ENCODE assay signal across 20 mouse cellular contexts in the genomic region with DNA sequence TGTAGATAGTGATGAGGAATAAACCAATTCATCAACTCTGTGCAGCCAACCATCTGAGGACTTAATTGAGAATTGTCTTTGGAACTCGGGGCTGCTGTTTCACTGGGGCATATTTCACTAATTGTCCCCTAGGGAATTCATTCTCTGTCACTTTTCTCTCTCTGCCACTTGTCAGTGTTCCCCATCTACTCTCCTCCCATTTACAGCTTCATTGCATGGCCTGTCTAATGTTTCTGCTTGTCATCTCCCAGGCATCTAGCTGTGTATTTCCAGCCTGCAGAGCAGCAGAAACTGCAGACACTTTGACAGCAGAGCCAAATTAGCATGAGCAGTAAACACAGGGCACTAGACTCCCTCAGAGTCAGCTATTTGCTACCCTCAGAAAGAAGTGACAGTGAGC.
DNase-seq lines count a peak whose midpoint lies in the region; ATAC-seq and TF ChIP-seq lines count a peak whose summit lies in the region.
"Had no signal": no experiment of that assay in that cellular context is flagged by ENCODE, and none has a peak within 500 bp of the region (broad histone marks: within the 10 kb centered on the region; RNA-seq: fewer than 3 reads in every experiment).

No protein-coding gene starts in this region.

- H3K4me2 ChIP-seq in midbrain, embryonic 12.5 days (replicated peaks) = no peak overlapping the region
- H3K4me2 ChIP-seq in midbrain, embryonic 11.5 days = no peak overlapping the region
- no peak overlapping the region for H3K4me2 ChIP-seq in forebrain, embryonic 14.5 days (ENCODE audit: low read length)
- no peak overlapping the region for H3K4me2 ChIP-seq in hindbrain, embryonic 12.5 days (replicated peaks)
- no peak overlapping the region for H3K4me2 ChIP-seq in midbrain, postnatal 0 days (ENCODE audit: low read depth, low read length, poor library complexity, severe bottlenecking)
- H3K4me2 ChIP-seq: embryonic facial prominence, embryonic 15.5 days; heart, embryonic 13.5 days; liver, embryonic 11.5 days had no signal

- no peaks in the 10 kb centered on the region for H3K9me3 ChIP-seq in midbrain, embryonic 12.5 days
- no peaks in the 10 kb centered on the region for H3K9me3 ChIP-seq in midbrain, embryonic 11.5 days (ENCODE audit: control insufficient read depth, low read length)
- no peaks in the 10 kb centered on the region for H3K9me3 ChIP-seq in forebrain, embryonic 14.5 days (replicated peaks; ENCODE audit: control insufficient read depth, low read length)
- no peaks in the 10 kb centered on the region for H3K9me3 ChIP-seq in hindbrain, embryonic 12.5 days (replicated peaks)
- no peaks in the 10 kb centered on the region for H3K9me3 ChIP-seq in midbrain, postnatal 0 days (ENCODE audit: low read length)
- H3K9me3 ChIP-seq: embryonic facial prominence, embryonic 15.5 days; heart, embryonic 13.5 days; limb, embryonic 10.5 days had no signal

- no peak overlapping the region for H3K4me3 ChIP-seq in midbrain, embryonic 12.5 days
- no peak overlapping the region for H3K4me3 ChIP-seq in midbrain, embryonic 11.5 days (ENCODE audit: low read depth, low read length)
- no peak overlapping the region for H3K4me3 ChIP-seq in forebrain, embryonic 14.5 days (ENCODE audit: low read depth, low read length)
- no peak overlapping the region for H3K4me3 ChIP-seq in hindbrain, embryonic 12.5 days
- no peak overlapping the region for H3K4me3 ChIP-seq in midbrain, postnatal 0 days (ENCODE audit: low read depth, low read length)
- H3K4me3 ChIP-seq: embryonic facial prominence, embryonic 15.5 days; heart, embryonic 13.5 days; layer of hippocampus, adult 2 months; limb, embryonic 10.5 days had no signal

- H3K27me3 ChIP-seq in midbrain, embryonic 12.5 days = no peaks in the 10 kb centered on the region
- no peaks in the 10 kb centered on the region for H3K27me3 ChIP-seq in midbrain, embryonic 11.5 days (ENCODE audit: control insufficient read depth, insufficient read depth, low read length)
- H3K27me3 ChIP-seq in forebrain, embryonic 14.5 days (replicated peaks; ENCODE audit: control insufficient read depth, insufficient read depth, low read length) = no peaks in the 10 kb centered on the region
- H3K27me3 ChIP-seq in hindbrain, embryonic 12.5 days = no peaks in the 10 kb centered on the region
- no peaks in the 10 kb centered on the region for H3K27me3 ChIP-seq in midbrain, postnatal 0 days (ENCODE audit: insufficient read depth, low read length)
- H3K27me3 ChIP-seq: embryonic facial prominence, embryonic 15.5 days; heart, embryonic 13.5 days had no signal

- WGBS in midbrain, embryonic 12.5 days = 25% methylated on average over 1 of the region's 1 CpGs
- 59% methylated on average over 1 of the region's 1 CpGs for WGBS in midbrain, embryonic 11.5 days
- WGBS in forebrain, embryonic 14.5 days = 8% methylated on average over 1 of the region's 1 CpGs
- 5% methylated on average over 1 of the region's 1 CpGs for WGBS in hindbrain, embryonic 12.5 days
- 18% methylated on average over 1 of the region's 1 CpGs for WGBS in midbrain, postnatal 0 days

- no peak for TF ChIP-seq CTCF in midbrain, postnatal 0 days (IDR thresholded peaks at IDR 0.05)

- no peak overlapping the region for H3K9ac ChIP-seq in midbrain, embryonic 12.5 days (replicated peaks)
- H3K9ac ChIP-seq in midbrain, embryonic 11.5 days (ENCODE audit: low read length) = no peak overlapping the region
- no peak overlapping the region for H3K9ac ChIP-seq in forebrain, embryonic 14.5 days (ENCODE audit: low read length)
- H3K9ac ChIP-seq in hindbrain, embryonic 12.5 days = no peak overlapping the region
- H3K9ac ChIP-seq in midbrain, postnatal 0 days (replicated peaks; ENCODE audit: low read length, poor library complexity, severe bottlenecking) = no peak overlapping the region
- H3K9ac ChIP-seq: embryonic facial prominence, embryonic 15.5 days; heart, embryonic 13.5 days had no signal

- H3K36me3 ChIP-seq in midbrain, embryonic 12.5 days = no peaks in the 10 kb centered on the region
- H3K36me3 ChIP-seq in midbrain, embryonic 11.5 days (ENCODE audit: control insufficient read depth, insufficient read depth, low read length) = no peaks in the 10 kb centered on the region
- H3K36me3 ChIP-seq in forebrain, embryonic 14.5 days (ENCODE audit: control insufficient read depth, insufficient read depth, low read length) = no peaks in the 10 kb centered on the region
- H3K36me3 ChIP-seq in hindbrain, embryonic 12.5 days = no peaks in the 10 kb centered on the region
- H3K36me3 ChIP-seq in midbrain, postnatal 0 days (ENCODE audit: insufficient read depth, low read length) = no peaks in the 10 kb centered on the region
- H3K36me3 ChIP-seq: embryonic facial prominence, embryonic 15.5 days; heart, embryonic 13.5 days; limb, embryonic 10.5 days had no signal

- DNase-seq in midbrain, embryonic 11.5 days (ENCODE audit: low spot score, missing footprints) = no peak
- peak; percentile 39 for DNase-seq in forebrain, embryonic 14.5 days (ENCODE audit: low spot score)
- peak; percentile 43 for DNase-seq in midbrain, postnatal 0 days (ENCODE audit: low spot score)
- no peak for DNase-seq in urinary bladder, postnatal 36 days (ENCODE audit: low spot score in 2 of 2)
- DNase-seq in cerebellum, postnatal 14 days = no peak
- DNase-seq: cerebellum, postnatal 25 days; heart, adult 11 months; heart, postnatal 4 days; lung, adult 2 months; lung, postnatal 36 days; thymus, adult 2 months had no signal

- H3K4me1 ChIP-seq in midbrain, embryonic 12.5 days = no peaks in the 10 kb centered on the region
- H3K4me1 ChIP-seq in midbrain, embryonic 11.5 days (ENCODE audit: control insufficient read depth, insufficient read depth, low read length) = no peaks in the 10 kb centered on the region
- no peaks in the 10 kb centered on the region for H3K4me1 ChIP-seq in forebrain, embryonic 14.5 days (ENCODE audit: control insufficient read depth, insufficient read depth, low read length)
- H3K4me1 ChIP-seq in hindbrain, embryonic 12.5 days = peaks cover 8% of the 10 kb centered on the region; the same call in 1 of the 2 replicates
- no peaks in the 10 kb centered on the region for H3K4me1 ChIP-seq in midbrain, postnatal 0 days (ENCODE audit: insufficient read depth, low read length)
- H3K4me1 ChIP-seq: embryonic facial prominence, embryonic 15.5 days; heart, embryonic 13.5 days; limb, embryonic 10.5 days had no signal

- ATAC-seq in midbrain, embryonic 12.5 days (ENCODE audit: low FRiP score, low read depth) = peak; percentile 41; the same call in 1 of the 2 replicates
- ATAC-seq in midbrain, embryonic 11.5 days (ENCODE audit: low FRiP score) = no peak
- ATAC-seq in forebrain, embryonic 14.5 days = peak; percentile 55; the same call in 1 of the 2 replicates
- ATAC-seq in hindbrain, embryonic 12.5 days (ENCODE audit: low FRiP score) = peak; percentile 73
- ATAC-seq in midbrain, postnatal 0 days (ENCODE audit: low FRiP score) = no peak
- ATAC-seq: intestine, postnatal 0 days had no signal

- no peak overlapping the region for H3K27ac ChIP-seq in midbrain, embryonic 12.5 days (replicated peaks)
- no peak overlapping the region for H3K27ac ChIP-seq in midbrain, embryonic 11.5 days (ENCODE audit: low read depth, low read length)
- peak overlapping the region; percentile 14; the same call in 1 of the 2 replicates for H3K27ac ChIP-seq in forebrain, embryonic 14.5 days (ENCODE audit: low read depth, low read length)
- H3K27ac ChIP-seq in hindbrain, embryonic 12.5 days = no peak overlapping the region
- no peak overlapping the region for H3K27ac ChIP-seq in midbrain, postnatal 0 days (ENCODE audit: low read depth, low read length)
- H3K27ac ChIP-seq: embryonic facial prominence, embryonic 15.5 days; heart, embryonic 13.5 days; kidney, postnatal 0 days; layer of hippocampus, adult 2 months; limb, embryonic 10.5 days had no signal

Comparison
In these comparisons a context has a peak if more than half of its experiments do, and no peak if none do; other contexts are left out.
1. ATAC-seq: peak in midbrain, embryonic 12.5 days (single experiment), forebrain, embryonic 14.5 days (single experiment) and hindbrain, embryonic 12.5 days (single experiment); none in midbrain, embryonic 11.5 days (single experiment) and midbrain, postnatal 0 days (single experiment).
2. DNase-seq: peak in forebrain, embryonic 14.5 days (single experiment) and midbrain, postnatal 0 days (single experiment); none in midbrain, embryonic 11.5 days (single experiment), urinary bladder, postnatal 36 days (0 of 2) and cerebellum, postnatal 14 days (0 of 2).